Mouse (Mus musculus) liver, postnatal 0 days (tissue): ENCODE measurements around the gene Fndc4. TPM values are rescaled to one million over a fixed set of nuclear protein-coding genes. Genes with fewer than 3 reads are reported as not detected.

ENCODE experiments used
- ATAC-seq: fragments of 200-750 bp; cut with Nextera tagmentation; 2 replicates; pipeline ENCODE4 v1.8.0; 2017; ENCODE audit warnings: mild to moderate bottlenecking, moderate library complexity
- DNase-seq: peaks from one replicate; pipeline ENCODE4 v3.0.0-alpha.2; 2016
- H3K27ac ChIP-seq: fragments of 300-500 bp; sonication (generic); 2 replicates; pipeline ENCODE4 v1.5.1; 2014; ENCODE audit warnings: antibody characterized with exemption, moderate library complexity, mild to moderate bottlenecking, low read depth
- H3K27me3 ChIP-seq: fragments of 300-500 bp; sonication (generic); 2 replicates; pipeline ENCODE4 v1.6.1; 2014; ENCODE audit warnings: low read length, control low read depth, mixed read lengths; ENCODE audit not compliant: insufficient read depth
- H3K36me3 ChIP-seq: fragments of 300-500 bp; sonication (generic); replicated peaks from 2 replicates; pipeline ENCODE4 v1.6.1; 2014; ENCODE audit warnings: mild to moderate bottlenecking, control low read depth, low read length, moderate library complexity, mixed read lengths; ENCODE audit not compliant: insufficient read depth
- H3K4me1 ChIP-seq: fragments of 300-500 bp; sonication (generic); 2 replicates; pipeline ENCODE4 v1.6.1; 2014; ENCODE audit warnings: antibody characterized with exemption, mild to moderate bottlenecking, control low read depth; ENCODE audit not compliant: insufficient read depth
- H3K4me2 ChIP-seq: fragments of 300-500 bp; sonication (generic); 2 replicates; pipeline ENCODE4 v1.6.1; 2014; ENCODE audit warnings: low read depth, mild to moderate bottlenecking, low read length, moderate library complexity, mixed read lengths
- H3K4me3 ChIP-seq: fragments of 300-500 bp; sonication (generic); 2 replicates; pipeline ENCODE4 v1.5.1; 2014; ENCODE audit warnings: low read depth, low read length
- H3K9ac ChIP-seq: fragments of 300-500 bp; sonication (generic); replicated peaks from 2 replicates; pipeline ENCODE4 v1.6.1; 2014; ENCODE audit warnings: mild to moderate bottlenecking, moderate library complexity
- H3K9me3 ChIP-seq: fragments of 300-500 bp; sonication (generic); 2 replicates; pipeline ENCODE4 v1.6.1; 2016; ENCODE audit warnings: mild to moderate bottlenecking, control low read depth, low read length, mixed read lengths
- CTCF ChIP-seq: sonication (generic); IDR thresholded peaks from 2 replicates; pipeline ENCODE4 v1.5.1; 2016; ENCODE audit warnings: antibody characterized with exemption, low read depth
- EP300 ChIP-seq: IDR thresholded peaks from 2 replicates; pipeline ENCODE4 v1.6.1; 2016; ENCODE audit warnings: antibody characterized with exemption, low read depth, mild to moderate bottlenecking
- WGBS: fragments of 180-500 bp; shearing (Covaris S2); extraction: QIAGEN DNeasy Blood & Tissue Kit; methylation state at CpG from one replicate; pipeline ENCODE4 v1.1.7; 2014; ENCODE audit not compliant: insufficient replicate concordance; 5-methylcytosine and 5-hydroxymethylcytosine counted together
- polyA plus RNA-seq: library from polyadenylated mRNA; unstranded; fragments of >200 nt; fragmentation: Nextera tagmentation; extraction: Ambion mirVana; gene quantifications from 2 replicates; pipeline ENCODE4 v1.2.1, GENCODE M21; 2015

The Fndc4 gene
- polyA plus RNA-seq, 1 experiment from 2014 or later: 4.4 TPM

- TF ChIP-seq EP300 (no peak), CTCF (no peak)
- Histone ChIP-seq H3K4me3 (no peak overlapping the region), H3K27me3 (no peaks in the 10 kb centered on the region), H3K36me3 (peaks cover 3% of the 10 kb centered on the region), H3K27ac (no peak overlapping the region), H3K9me3 (no peaks in the 10 kb centered on the region), H3K4me1 (no peaks in the 10 kb centered on the region), H3K4me2 (no peak overlapping the region), H3K9ac (no peak overlapping the region)
- WGBS: 64% methylated on average over 6 of the region's 6 CpGs
- ATAC-seq (no peak), DNase-seq (no peak)
These were observed 28.2 kb downstream of the Fndc4 start for GRCm38 (mm10) chr5:31267686-31268085.

- ATAC-seq: no peak
- DNase-seq: no peak
- no peak overlapping the region for H3K4me2 ChIP-seq
- no peak overlapping the region for H3K4me3 ChIP-seq
- 79% methylated on average over 7 of the region's 7 CpGs for WGBS
- TF ChIP-seq CTCF (no peak), EP300 (no peak)
- no peaks in the 10 kb centered on the region for H3K4me1 ChIP-seq
- H3K36me3 ChIP-seq: peaks cover 3% of the 10 kb centered on the region
- no peak overlapping the region for H3K27ac ChIP-seq
- no peaks in the 10 kb centered on the region for H3K27me3 ChIP-seq
- H3K9me3 ChIP-seq: no peaks in the 10 kb centered on the region
- no peak overlapping the region for H3K9ac ChIP-seq
These were observed 29.8 kb downstream of the Fndc4 start for GRCm38 (mm10) chr5:31266101-31266500.

GRCm38 (mm10) chr5:31257616-31258015 lies 38.3 kb downstream of the Fndc4 start:
- H3K27me3 ChIP-seq: no peaks in the 10 kb centered on the region
- WGBS: 79% methylated on average over 11 of the region's 11 CpGs
- H3K4me3 ChIP-seq: no peak overlapping the region
- no peaks in the 10 kb centered on the region for H3K4me1 ChIP-seq
- H3K27ac ChIP-seq: no peak overlapping the region
- H3K4me2 ChIP-seq: no peak overlapping the region
- no peak for DNase-seq
- H3K9me3 ChIP-seq: no peaks in the 10 kb centered on the region
- no peak for ATAC-seq
- no peak overlapping the region for H3K9ac ChIP-seq
- no peak for TF ChIP-seq CTCF
- peaks cover 4% of the 10 kb centered on the region for H3K36me3 ChIP-seq

GRCm38 (mm10) chr5:31255971-31256370 lies 39.9 kb downstream of the Fndc4 start:
- Histone ChIP-seq H3K27ac (no peak overlapping the region), H3K4me3 (no peak overlapping the region), H3K9ac (no peak overlapping the region), H3K4me1 (peaks cover 4% of the 10 kb centered on the region), H3K36me3 (peaks cover 11% of the 10 kb centered on the region), H3K9me3 (no peaks in the 10 kb centered on the region), H3K4me2 (no peak overlapping the region), H3K27me3 (no peaks in the 10 kb centered on the region)
- no peak for DNase-seq
- WGBS: 72% methylated on average over 2 of the region's 2 CpGs
- TF ChIP-seq CTCF: no peak
- no peak for TF ChIP-seq EP300
- ATAC-seq: no peak

- Histone ChIP-seq H3K27me3 (no peaks in the 10 kb centered on the region), H3K27ac (no peak overlapping the region), H3K4me1 (peaks cover 4% of the 10 kb centered on the region), H3K36me3 (peaks cover 17% of the 10 kb centered on the region), H3K4me3 (no peak overlapping the region), H3K9me3 (no peaks in the 10 kb centered on the region), H3K4me2 (no peak overlapping the region), H3K9ac (no peak overlapping the region)
- ATAC-seq (no peak), DNase-seq (no peak)
- no peak for TF ChIP-seq CTCF
- 78% methylated on average over 2 of the region's 2 CpGs for WGBS
These were observed 40.5 kb downstream of the Fndc4 start for GRCm38 (mm10) chr5:31255381-31255780.

- Histone ChIP-seq H3K9me3 (no peaks in the 10 kb centered on the region), H3K27me3 (no peaks in the 10 kb centered on the region), H3K27ac (no peak overlapping the region), H3K4me2 (no peak overlapping the region), H3K9ac (no peak overlapping the region), H3K4me3 (no peak overlapping the region), H3K36me3 (peaks cover 22% of the 10 kb centered on the region), H3K4me1 (peaks cover 4% of the 10 kb centered on the region)
- ATAC-seq (no peak), DNase-seq (no peak)
- 65% methylated on average over 8 of the region's 8 CpGs for WGBS
- TF ChIP-seq EP300: no peak
These were observed 41.0 kb downstream of the Fndc4 start for GRCm38 (mm10) chr5:31254901-31255300.

GRCm38 (mm10) chr5:31254452-31254851 lies 41.4 kb downstream of the Fndc4 start:
- Histone ChIP-seq H3K4me3 (no peak overlapping the region), H3K4me2 (no peak overlapping the region)
- no peak for ATAC-seq

More at GRCm38 (mm10) chr5:31254452-31254851, 41.4 kb downstream of the Fndc4 start:
- Histone ChIP-seq H3K4me1 (peaks cover 4% of the 10 kb centered on the region), H3K27ac (0 out of 2 replicates have a peak overlapping the region, but pooled peaks have one; percentile 3), H3K36me3 (peaks cover 27% of the 10 kb centered on the region), H3K9ac (no peak overlapping the region), H3K27me3 (no peaks in the 10 kb centered on the region), H3K9me3 (no peaks in the 10 kb centered on the region)
- WGBS: 58% methylated on average over 7 of the region's 7 CpGs
- no peak for DNase-seq
- TF ChIP-seq CTCF (no peak), EP300 (no peak)
